Mouse (Mus musculus): ENCODE measurements at regions not wholly inside any gene's neighbourhood (a gene's known extent, or its start where the extent isn't known, plus 50 kb on each side); places are given as distances from the start of the nearest gene placed in this dataset.

GRCm38 (mm10) chr6:67186537-67187274 is 51.3 kb upstream of the Serbp1 start:
- TF ChIP-seq POLR2A (IDR thresholded peaks at IDR 0.05; ENCODE audit: insufficient read depth, low read depth, low read length), result no peak
- no peak overlapping the region for H3K27ac ChIP-seq (ENCODE audit: insufficient read depth, low read depth, low read length)
- no peaks in the 10 kb centered on the region for H3K4me1 ChIP-seq (ENCODE audit: control insufficient read depth, insufficient read depth, low read length)
- WGBS, result 78% methylated on average over 7 of the region's 7 CpGs
- H3K4me3 ChIP-seq (ENCODE audit: insufficient read depth, low read depth, low read length), result no peak overlapping the region

DNA sequence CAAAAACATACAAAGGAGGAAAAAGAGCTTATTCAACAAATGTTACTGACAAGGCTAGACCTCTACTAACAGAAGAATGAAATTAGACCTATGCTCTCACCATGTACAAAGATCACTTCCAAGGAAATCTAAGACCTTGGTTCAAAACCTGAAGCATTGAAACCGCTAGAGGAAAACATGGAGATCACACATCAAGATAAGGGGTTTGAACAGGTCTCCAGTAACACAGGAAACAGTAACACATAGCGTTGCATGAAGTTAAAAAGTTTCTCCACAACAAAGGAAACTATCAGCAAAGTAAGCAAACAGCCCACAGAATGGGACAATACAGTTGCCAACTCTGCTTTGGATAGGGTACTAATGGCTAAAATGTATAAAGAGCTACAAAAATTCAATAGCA is 53.3 kb upstream of the Serbp1 start:
- TF ChIP-seq POLR2A (IDR thresholded peaks at IDR 0.05; ENCODE audit: insufficient read depth, low read depth, low read length) (no peak), CTCF (IDR thresholded peaks at IDR 0.05; ENCODE audit: insufficient read depth, low read depth, low read length) (no peak)
- H3K27ac ChIP-seq (ENCODE audit: insufficient read depth, low read depth, low read length), result no peak overlapping the region
- WGBS, result 87% methylated on average over 2 of the region's 2 CpGs
- H3K4me1 ChIP-seq (ENCODE audit: control insufficient read depth, insufficient read depth, low read length), result no peaks in the 10 kb centered on the region
- no peak overlapping the region for H3K4me3 ChIP-seq (ENCODE audit: insufficient read depth, low read depth, low read length)

DNA sequence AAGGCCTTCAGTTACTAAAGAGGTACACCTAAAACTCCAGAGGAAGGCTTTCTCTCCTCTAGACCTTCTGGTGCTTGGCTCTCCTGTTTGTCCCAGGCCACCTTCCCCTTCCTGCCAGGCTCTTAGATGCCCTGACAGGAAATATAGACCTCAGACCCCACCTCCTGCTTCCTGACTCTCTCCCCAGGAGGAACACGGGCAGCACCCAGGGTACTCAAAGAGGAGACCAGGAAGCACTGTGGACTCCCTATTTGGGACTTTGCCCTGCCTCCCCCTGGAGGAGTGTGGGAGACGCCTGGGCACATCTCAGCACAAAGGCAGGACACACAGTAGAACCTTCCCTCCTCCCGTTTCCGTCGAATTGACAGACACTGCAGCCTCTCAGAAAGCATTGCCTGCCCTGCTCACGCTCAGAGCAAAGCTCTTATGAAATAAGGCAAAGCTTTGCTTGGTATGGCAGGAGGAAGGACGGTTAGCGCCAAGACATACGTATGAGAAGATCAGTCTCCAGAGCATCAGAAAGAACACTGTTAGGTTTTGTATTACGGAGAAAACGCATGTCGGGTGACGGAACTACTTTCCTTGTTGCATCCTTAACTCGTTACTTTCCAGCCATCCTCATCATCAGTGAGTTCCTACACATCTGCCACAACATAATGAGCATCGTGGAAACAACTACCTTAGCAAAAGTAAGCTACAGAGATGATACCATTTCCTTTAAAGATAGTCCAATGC is 54.3 kb upstream of the Serbp1 start:
- H3K4me3 ChIP-seq (ENCODE audit: insufficient read depth, low read depth, low read length), result no peak overlapping the region
- TF ChIP-seq POLR2A (IDR thresholded peaks at IDR 0.05; ENCODE audit: insufficient read depth, low read depth, low read length), result no peak
- no peak for TF ChIP-seq CTCF (IDR thresholded peaks at IDR 0.05; ENCODE audit: insufficient read depth, low read depth, low read length)
- WGBS, result 86% methylated on average over 15 of the region's 15 CpGs
- H3K27ac ChIP-seq (ENCODE audit: insufficient read depth, low read depth, low read length), result no peak overlapping the region
- no peaks in the 10 kb centered on the region for H3K4me1 ChIP-seq (ENCODE audit: control insufficient read depth, insufficient read depth, low read length)

DNA sequence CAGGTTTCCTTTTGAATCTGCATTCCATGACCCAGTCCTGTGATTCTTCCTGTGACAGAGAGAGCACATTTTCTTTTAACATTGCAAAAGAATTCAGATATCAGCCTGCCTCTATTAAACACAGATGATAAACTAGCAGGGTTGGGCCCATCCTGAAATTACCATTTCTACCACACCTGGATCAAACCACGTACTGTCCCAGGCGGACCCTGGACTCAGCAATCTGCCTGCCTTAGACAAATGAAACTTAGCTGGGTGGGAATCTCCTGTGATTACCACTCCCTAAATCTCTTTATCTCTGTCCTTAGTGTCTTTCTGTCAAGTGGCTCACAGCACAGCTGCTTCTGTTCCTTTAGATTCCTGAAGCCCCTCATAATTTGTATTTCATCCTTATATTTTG is 55.5 kb upstream of the Serbp1 start:
- H3K4me3 ChIP-seq (ENCODE audit: insufficient read depth, low read depth, low read length), result no peak overlapping the region
- 96% methylated on average over 2 of the region's 2 CpGs for WGBS
- H3K27ac ChIP-seq (ENCODE audit: insufficient read depth, low read depth, low read length), result no peak overlapping the region
- TF ChIP-seq POLR2A (IDR thresholded peaks at IDR 0.05; ENCODE audit: insufficient read depth, low read depth, low read length), result no peak
- TF ChIP-seq CTCF (IDR thresholded peaks at IDR 0.05; ENCODE audit: insufficient read depth, low read depth, low read length), result no peak
- no peaks in the 10 kb centered on the region for H3K4me1 ChIP-seq (ENCODE audit: control insufficient read depth, insufficient read depth, low read length)

- no peak for TF ChIP-seq CTCF (IDR thresholded peaks at IDR 0.05; ENCODE audit: insufficient read depth, low read depth, low read length)
- no peak for TF ChIP-seq POLR2A (IDR thresholded peaks at IDR 0.05; ENCODE audit: insufficient read depth, low read depth, low read length)
- Histone ChIP-seq H3K4me3 (ENCODE audit: insufficient read depth, low read depth, low read length) (no peak overlapping the region), H3K27ac (ENCODE audit: insufficient read depth, low read depth, low read length) (no peak overlapping the region), H3K4me1 (ENCODE audit: control insufficient read depth, insufficient read depth, low read length) (no peaks in the 10 kb centered on the region)
- WGBS, result 95% methylated on average over 4 of the region's 4 CpGs
These were observed 56.5 kb upstream of the Serbp1 start for GRCm38 (mm10) chr6:67181459-67181858.

DNA sequence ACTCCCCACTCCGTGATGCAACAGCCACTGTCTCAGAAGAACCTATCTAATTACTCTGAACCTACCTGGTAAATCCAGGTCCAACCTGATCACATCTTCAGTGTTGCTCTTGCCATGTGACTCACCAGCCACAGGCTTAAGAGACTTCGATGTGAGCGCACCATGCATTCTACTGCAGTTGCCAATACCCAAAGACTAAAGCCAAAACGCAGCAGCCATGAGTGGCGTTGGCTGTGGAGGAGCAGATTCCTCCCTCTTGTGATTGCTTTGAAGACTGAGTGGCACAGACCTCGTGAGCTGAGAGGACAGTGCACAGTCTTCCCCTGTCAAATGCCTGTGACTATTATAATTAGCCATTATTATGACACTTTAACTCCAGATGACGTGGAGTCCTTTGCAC is 58.6 kb upstream of the Serbp1 start:
- no peaks in the 10 kb centered on the region for H3K4me1 ChIP-seq (ENCODE audit: control insufficient read depth, insufficient read depth, low read length)
- H3K27ac ChIP-seq (ENCODE audit: insufficient read depth, low read depth, low read length), result no peak overlapping the region
- TF ChIP-seq POLR2A (IDR thresholded peaks at IDR 0.05; ENCODE audit: insufficient read depth, low read depth, low read length), result no peak
- TF ChIP-seq CTCF (IDR thresholded peaks at IDR 0.05; ENCODE audit: insufficient read depth, low read depth, low read length), result no peak
- H3K4me3 ChIP-seq (ENCODE audit: insufficient read depth, low read depth, low read length), result no peak overlapping the region
- WGBS, result 81% methylated on average over 7 of the region's 7 CpGs

GRCm38 (mm10) chr6:67178531-67178930 is 59.4 kb upstream of the Serbp1 start:
- H3K4me1 ChIP-seq (ENCODE audit: control insufficient read depth, insufficient read depth, low read length), result no peaks in the 10 kb centered on the region
- no peak overlapping the region for H3K27ac ChIP-seq (ENCODE audit: insufficient read depth, low read depth, low read length)
- 80% methylated on average over 4 of the region's 4 CpGs for WGBS
- no peak overlapping the region for H3K4me3 ChIP-seq (ENCODE audit: insufficient read depth, low read depth, low read length)
- TF ChIP-seq POLR2A (IDR thresholded peaks at IDR 0.05; ENCODE audit: insufficient read depth, low read depth, low read length), result no peak
- TF ChIP-seq CTCF (IDR thresholded peaks at IDR 0.05; ENCODE audit: insufficient read depth, low read depth, low read length), result no peak

DNA sequence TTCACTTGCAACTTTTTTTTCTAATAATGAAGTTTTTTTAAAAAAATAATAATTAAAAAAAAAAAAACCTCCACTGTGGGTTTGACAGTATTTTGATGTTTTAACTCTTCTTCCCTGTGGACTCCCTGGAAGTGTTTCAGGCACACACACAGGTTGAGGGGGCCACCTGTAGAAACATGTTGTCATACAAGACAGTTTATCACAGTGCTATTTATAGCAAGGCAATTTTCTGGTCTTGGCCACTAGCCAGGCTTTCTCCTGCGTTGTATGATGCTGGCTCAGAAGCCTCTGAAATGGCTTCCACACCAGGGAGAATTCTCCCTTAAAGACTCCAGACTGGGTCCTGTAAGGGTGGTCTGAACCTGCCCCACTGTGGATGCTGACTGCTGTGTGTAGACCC is 59.9 kb upstream of the Serbp1 start:
- TF ChIP-seq POLR2A (IDR thresholded peaks at IDR 0.05; ENCODE audit: insufficient read depth, low read depth, low read length) (no peak), CTCF (IDR thresholded peaks at IDR 0.05; ENCODE audit: insufficient read depth, low read depth, low read length) (no peak)
- H3K4me3 ChIP-seq (ENCODE audit: insufficient read depth, low read depth, low read length), result no peak overlapping the region
- H3K27ac ChIP-seq (ENCODE audit: insufficient read depth, low read depth, low read length), result no peak overlapping the region
- H3K4me1 ChIP-seq (ENCODE audit: control insufficient read depth, insufficient read depth, low read length), result no peaks in the 10 kb centered on the region
- 31% methylated on average over 1 of the region's 1 CpGs for WGBS

DNA sequence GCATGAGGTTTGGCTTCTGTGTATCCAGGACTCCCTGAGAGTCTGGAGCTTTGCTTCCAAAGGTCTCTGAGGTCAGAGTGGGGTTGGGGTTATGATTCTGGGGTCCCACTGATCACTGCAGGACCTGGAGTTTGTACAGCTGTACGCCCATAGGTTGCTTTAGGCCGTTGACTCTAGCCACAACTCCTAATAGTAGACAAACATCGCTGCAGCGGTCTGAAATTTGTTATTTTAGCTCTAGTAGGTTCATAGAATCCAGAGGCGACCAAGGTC is 67.4 kb upstream of the Serbp1 start:
- Histone ChIP-seq H3K4me1 (ENCODE audit: control insufficient read depth, insufficient read depth, low read length) (no peaks in the 10 kb centered on the region), H3K4me3 (ENCODE audit: insufficient read depth, low read depth, low read length) (no peak overlapping the region), H3K27ac (ENCODE audit: insufficient read depth, low read depth, low read length) (no peak overlapping the region)
- TF ChIP-seq POLR2A (IDR thresholded peaks at IDR 0.05; ENCODE audit: insufficient read depth, low read depth, low read length) (no peak), CTCF (IDR thresholded peaks at IDR 0.05; ENCODE audit: insufficient read depth, low read depth, low read length) (no peak)
- WGBS, result 86% methylated on average over 5 of the region's 5 CpGs

Data from olfactory bulb, adult 2 months (tissue).